Mouse (Mus musculus): ENCODE measurements around the gene 2610008E11Rik.
"Not testable (repeated sequence)": the region's sequence is repeated elsewhere in the genome, so short reads cannot be mapped to it uniquely, and the experiment has no call there.

Gene 2610008E11Rik

GRCm38 (mm10) chr10:79097161-79097754 lies at the start of gene 2610008E11Rik:
TSS of gene 2610008E11Rik (minus strand) at chr10:79097600.
- CTCF ChIA-PET: no interaction called here

GRCm38 (mm10) chr10:79116125-79116849 lies 18.9 kb upstream of the 2610008E11Rik start:
- CTCF ChIA-PET: interaction anchor here (0.6 to 0.8 kb wide), 2 partner anchors 178 to 360 kb away, joined by 3 to 5 read pairs; no protein-coding TSS in a partner anchor

- CTCF ChIA-PET: no interaction called here
These were observed 17.7 kb upstream of the 2610008E11Rik start for GRCm38 (mm10) chr10:79115085-79115484.

- CTCF ChIA-PET: no interaction called here
These were observed 13.1 kb upstream of the 2610008E11Rik start for GRCm38 (mm10) chr10:79110482-79110881.

- CTCF ChIA-PET: no interaction called here
These were observed 11.8 kb upstream of the 2610008E11Rik start for GRCm38 (mm10) chr10:79109156-79109555.

- CTCF ChIA-PET: no interaction called here
These were observed 10.1 kb upstream of the 2610008E11Rik start for GRCm38 (mm10) chr10:79107531-79107930.

- CTCF ChIA-PET: no interaction called here
These were observed 9.2 kb upstream of the 2610008E11Rik start for GRCm38 (mm10) chr10:79106325-79107282.

- CTCF ChIA-PET: interaction anchor here (0.5 kb wide), 1 partner anchor 26 kb away, joined by 6 read pairs; no protein-coding TSS in a partner anchor
These were observed 694 bp downstream of the 2610008E11Rik start for GRCm38 (mm10) chr10:79096706-79097105.

GRCm38 (mm10) chr10:79091731-79092130 lies 5.7 kb downstream of the 2610008E11Rik start:
- CTCF ChIA-PET: no interaction called here

- CTCF ChIA-PET: no interaction called here
These were observed 8.4 kb downstream of the 2610008E11Rik start for GRCm38 (mm10) chr10:79089000-79089399.

- CTCF ChIA-PET: no interaction called here
These were observed 10.8 kb downstream of the 2610008E11Rik start for GRCm38 (mm10) chr10:79086577-79086976.

- CTCF ChIA-PET: not testable (repeated sequence)
These were observed 40.0 kb downstream of the 2610008E11Rik start for GRCm38 (mm10) chr10:79057370-79057769.

GRCm38 (mm10) chr10:79042457-79042856 lies 54.9 kb downstream of the 2610008E11Rik start:
- CTCF ChIA-PET: not testable (repeated sequence)

- CTCF ChIA-PET: no interaction called here
These were observed 69.0 kb downstream of the 2610008E11Rik start, which contains the start of gene Olfr57 for GRCm38 (mm10) chr10:79028441-79028840. TSS of gene Olfr57 (plus strand) at chr10:79028741.
